Mouse (Mus musculus) lung, adult 2 months (tissue): Measurements from ENCODE around the gene Gm3952.

Experiments
- CTCF ChIP-seq: fragments of 200-500 bp; IDR thresholded peaks from 2 replicates; pipeline ENCODE4 v1.5.1; 2011; ENCODE audit warnings: mild to moderate bottlenecking, low read length, control low read depth; ENCODE audit not compliant: insufficient read depth
- POLR2A ChIP-seq: fragments of 200-500 bp; IDR thresholded peaks from 2 replicates; pipeline ENCODE4 v1.6.1; 2011; ENCODE audit warnings: low read depth, mild to moderate bottlenecking, control low read depth, low read length, borderline replicate concordance; ENCODE audit errors: extremely low read depth

- TF ChIP-seq POLR2A (no peak), CTCF (no peak)
These were observed 94.1 kb downstream of the Gm3952 start for GRCm38 (mm10) chr8:128704376-128704775.
